Mouse (Mus musculus): ENCODE measurements around the gene Dicer1. TPM values are rescaled to one million over a fixed set of nuclear protein-coding genes. Genes with fewer than 3 reads are reported as not detected.

Gene Dicer1
- 42.1 and 44.0 TPM in 2 replicates for polyA plus RNA-seq (2015; fragmentation: Nextera tagmentation; extraction: Ambion mirVana)

GRCm38 (mm10) chr12:104751814-104752765, at the start of gene Dicer1:
Gene Dicer1 (minus strand): TSS chr12:104751952.
- Histone ChIP-seq H3K4me2 (peak within 1 kb of the TSS; percentile 64), H3K27ac (peak within 1 kb of the TSS; percentile 91), H3K36me3 (replicated peaks) (no peaks in the 10 kb centered on the region), H3K9me3 (no peaks in the 10 kb centered on the region), H3K27me3 (replicated peaks) (no peaks in the 10 kb centered on the region), H3K4me3 (peak within 1 kb of the TSS; percentile 79), H3K9ac (peak within 1 kb of the TSS; percentile 89), H3K4me1 (peaks cover 38% of the 10 kb centered on the region)
- under 1% methylated on average over 92 of the region's 94 CpGs for WGBS
- ATAC-seq (replicated peaks), result peak; percentile 95

GRCm38 (mm10) chr12:104799365-104799764, 47.6 kb upstream of the Dicer1 start:
- no peak overlapping the region for H3K9ac ChIP-seq
- no peak for ATAC-seq (replicated peaks)
- WGBS, result 91% methylated on average over 3 of the region's 3 CpGs
- H3K27me3 ChIP-seq (replicated peaks), result no peaks in the 10 kb centered on the region
- H3K4me2 ChIP-seq, result no peak overlapping the region
- H3K36me3 ChIP-seq (replicated peaks), result no peaks in the 10 kb centered on the region
- peaks cover 8% of the 10 kb centered on the region; the same call in 1 of the 2 replicates for H3K4me1 ChIP-seq
- H3K4me3 ChIP-seq, result no peak overlapping the region
- peaks cover 6% of the 10 kb centered on the region; the same call in 1 of the 2 replicates for H3K9me3 ChIP-seq
- no peak overlapping the region for H3K27ac ChIP-seq

- H3K4me3 ChIP-seq, result no peak overlapping the region
- H3K27ac ChIP-seq, result no peak overlapping the region
- H3K4me2 ChIP-seq, result no peak overlapping the region
- no peaks in the 10 kb centered on the region for H3K27me3 ChIP-seq (replicated peaks)
- no peak overlapping the region for H3K9ac ChIP-seq
- H3K36me3 ChIP-seq (replicated peaks), result no peaks in the 10 kb centered on the region
- H3K9me3 ChIP-seq, result peaks cover 6% of the 10 kb centered on the region; the same call in 1 of the 2 replicates
- peaks cover 8% of the 10 kb centered on the region; the same call in 1 of the 2 replicates for H3K4me1 ChIP-seq
- no peak for ATAC-seq (replicated peaks)
- 96% methylated on average over 6 of the region's 6 CpGs for WGBS
Measured at GRCm38 (mm10) chr12:104797905-104798304, 46.2 kb upstream of the Dicer1 start.

- no peak for ATAC-seq (replicated peaks)
- H3K4me2 ChIP-seq, result no peak overlapping the region
- peaks cover 3% of the 10 kb centered on the region; the same call in 1 of the 2 replicates for H3K4me1 ChIP-seq
- H3K27ac ChIP-seq, result no peak overlapping the region
- no peak overlapping the region for H3K9ac ChIP-seq
- H3K4me3 ChIP-seq, result no peak overlapping the region
- 89% methylated on average over 11 of the region's 11 CpGs for WGBS
- no peaks in the 10 kb centered on the region for H3K27me3 ChIP-seq (replicated peaks)
- no peaks in the 10 kb centered on the region for H3K36me3 ChIP-seq (replicated peaks)
- H3K9me3 ChIP-seq, result peaks cover 6% of the 10 kb centered on the region; the same call in 1 of the 2 replicates
Measured at GRCm38 (mm10) chr12:104796635-104797378, 45.1 kb upstream of the Dicer1 start.

- WGBS, result 37% methylated on average over 5 of the region's 5 CpGs
- peaks cover 6% of the 10 kb centered on the region; the same call in 1 of the 2 replicates for H3K9me3 ChIP-seq
- H3K4me1 ChIP-seq, result no peaks in the 10 kb centered on the region
- H3K27me3 ChIP-seq (replicated peaks), result no peaks in the 10 kb centered on the region
- no peak overlapping the region for H3K9ac ChIP-seq
- H3K36me3 ChIP-seq (replicated peaks), result no peaks in the 10 kb centered on the region
- no peak for ATAC-seq (replicated peaks)
- no peak overlapping the region for H3K27ac ChIP-seq
- H3K4me3 ChIP-seq, result no peak overlapping the region
- no peak overlapping the region for H3K4me2 ChIP-seq
Measured at GRCm38 (mm10) chr12:104794957-104795356, 43.2 kb upstream of the Dicer1 start.

- Histone ChIP-seq H3K36me3 (replicated peaks) (no peaks in the 10 kb centered on the region), H3K27ac (no peak overlapping the region), H3K27me3 (replicated peaks) (no peaks in the 10 kb centered on the region), H3K9me3 (peaks cover 2% of the 10 kb centered on the region; the same call in 1 of the 2 replicates), H3K4me3 (no peak overlapping the region), H3K9ac (no peak overlapping the region), H3K4me2 (no peak overlapping the region), H3K4me1 (no peaks in the 10 kb centered on the region)
- ATAC-seq (replicated peaks), result no peak
- WGBS, result 73% methylated on average over 12 of the region's 12 CpGs
Measured at GRCm38 (mm10) chr12:104793486-104793885, 41.7 kb upstream of the Dicer1 start.

GRCm38 (mm10) chr12:104777603-104778002, 25.9 kb upstream of the Dicer1 start:
- H3K4me3 ChIP-seq, result no peak overlapping the region
- no peak overlapping the region for H3K9ac ChIP-seq
- H3K4me1 ChIP-seq, result no peaks in the 10 kb centered on the region
- WGBS, result 100% methylated on average over 1 of the region's 1 CpGs
- no peaks in the 10 kb centered on the region for H3K9me3 ChIP-seq
- ATAC-seq (replicated peaks), result no peak
- H3K27me3 ChIP-seq (replicated peaks), result no peaks in the 10 kb centered on the region
- no peaks in the 10 kb centered on the region; the same call in 1 of the 2 replicates for H3K36me3 ChIP-seq (replicated peaks)
- H3K4me2 ChIP-seq, result no peak overlapping the region
- no peak overlapping the region for H3K27ac ChIP-seq

- H3K27ac ChIP-seq, result no peak overlapping the region
- 85% methylated on average over 2 of the region's 2 CpGs for WGBS
- H3K27me3 ChIP-seq (replicated peaks), result no peaks in the 10 kb centered on the region
- no peaks in the 10 kb centered on the region for H3K4me1 ChIP-seq
- H3K4me2 ChIP-seq, result no peak overlapping the region
- no peaks in the 10 kb centered on the region for H3K36me3 ChIP-seq (replicated peaks)
- H3K9ac ChIP-seq, result no peak overlapping the region
- no peak for ATAC-seq (replicated peaks)
- H3K4me3 ChIP-seq, result no peak overlapping the region
- no peaks in the 10 kb centered on the region for H3K9me3 ChIP-seq
Measured at GRCm38 (mm10) chr12:104771941-104772340, 20.2 kb upstream of the Dicer1 start.

GRCm38 (mm10) chr12:104769201-104769785, 17.5 kb upstream of the Dicer1 start:
- Histone ChIP-seq H3K9ac (no peak overlapping the region), H3K4me3 (no peak overlapping the region), H3K27me3 (replicated peaks) (no peaks in the 10 kb centered on the region), H3K4me2 (no peak overlapping the region), H3K9me3 (no peaks in the 10 kb centered on the region), H3K27ac (no peak overlapping the region), H3K36me3 (replicated peaks) (no peaks in the 10 kb centered on the region), H3K4me1 (no peaks in the 10 kb centered on the region)
- whole genome bisulfite sequencing, result 61% methylated on average over 10 of the region's 10 CpGs
- no peak for ATAC-seq (replicated peaks)

- Histone ChIP-seq H3K4me1 (no peaks in the 10 kb centered on the region), H3K27ac (no peak overlapping the region), H3K9me3 (no peaks in the 10 kb centered on the region), H3K4me2 (no peak overlapping the region), H3K9ac (no peak overlapping the region), H3K4me3 (no peak overlapping the region), H3K36me3 (replicated peaks) (no peaks in the 10 kb centered on the region), H3K27me3 (replicated peaks) (no peaks in the 10 kb centered on the region)
- ATAC-seq (replicated peaks), result no peak
- WGBS, result 90% methylated on average over 4 of the region's 4 CpGs
Measured at GRCm38 (mm10) chr12:104767183-104767582, 15.4 kb upstream of the Dicer1 start.

- Histone ChIP-seq H3K27ac (no peak overlapping the region), H3K9me3 (no peaks in the 10 kb centered on the region), H3K36me3 (replicated peaks) (no peaks in the 10 kb centered on the region), H3K27me3 (replicated peaks) (no peaks in the 10 kb centered on the region), H3K4me3 (no peak overlapping the region), H3K9ac (no peak overlapping the region), H3K4me2 (no peak overlapping the region), H3K4me1 (no peaks in the 10 kb centered on the region)
- 92% methylated on average over 7 of the region's 7 CpGs for WGBS
- no peak for ATAC-seq (replicated peaks)
Measured at GRCm38 (mm10) chr12:104765761-104766160, 14.0 kb upstream of the Dicer1 start.

GRCm38 (mm10) chr12:104765116-104765515, 13.4 kb upstream of the Dicer1 start:
- H3K4me2 ChIP-seq, result no peak overlapping the region
- H3K27me3 ChIP-seq (replicated peaks), result no peaks in the 10 kb centered on the region
- H3K9me3 ChIP-seq, result no peaks in the 10 kb centered on the region
- 90% methylated on average over 5 of the region's 5 CpGs for WGBS
- H3K27ac ChIP-seq, result no peak overlapping the region
- H3K36me3 ChIP-seq (replicated peaks), result no peaks in the 10 kb centered on the region
- H3K9ac ChIP-seq, result no peak overlapping the region
- no peak for ATAC-seq (replicated peaks)
- H3K4me1 ChIP-seq, result no peaks in the 10 kb centered on the region
- no peak overlapping the region for H3K4me3 ChIP-seq
